Mouse (Mus musculus): ENCODE data around the gene Themis.

Gene Themis

DNA sequence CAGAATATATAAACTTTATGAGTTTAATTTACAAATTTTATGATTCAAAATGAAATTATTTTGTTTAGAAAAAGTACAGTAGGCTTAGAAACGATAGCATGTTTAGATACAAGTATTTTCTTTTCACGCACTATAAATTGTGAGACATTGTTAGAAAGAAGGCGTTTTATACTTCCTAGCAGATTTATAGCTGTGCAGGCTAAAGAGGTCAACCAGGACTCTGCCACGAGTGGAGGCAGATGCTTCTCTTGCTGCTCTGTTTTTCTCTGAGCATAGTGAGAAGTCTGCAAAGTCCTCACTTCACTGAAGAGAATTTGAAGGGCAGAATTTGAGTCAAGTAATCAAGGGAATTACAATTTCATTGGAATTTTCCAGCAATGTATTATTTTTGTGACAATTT lies 131.3 kb downstream of the Themis start:
- in situ Hi-C loops (cut with MboI, MseI), result no loop called here

DNA sequence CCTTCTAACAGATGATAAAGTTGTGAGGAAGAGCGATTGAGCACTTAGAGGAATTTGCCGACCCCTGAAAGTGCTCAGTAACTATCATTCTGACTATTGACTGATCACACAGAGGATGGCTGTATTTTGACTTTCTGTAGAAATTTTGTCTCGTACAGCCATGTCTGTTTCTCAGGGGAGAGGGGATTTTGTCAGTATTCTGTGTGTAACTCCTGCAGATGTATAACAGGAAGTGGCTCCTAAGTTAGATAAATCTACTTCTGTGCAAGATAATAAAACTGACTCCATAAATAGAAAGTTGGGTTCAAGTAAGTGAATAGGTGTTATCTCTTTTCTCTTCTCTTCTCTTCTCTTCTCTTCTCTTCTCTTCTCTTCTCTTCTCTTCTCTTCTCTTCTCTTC lies 137.0 kb downstream of the Themis start:
- in situ Hi-C loops (cut with MboI, MseI), result loop anchor here (10.0 kb wide), 1 partner anchor 1310 kb away; no protein-coding TSS in a partner anchor

GRCm38 (mm10) chr10:28811928-28812570 lies 143.9 kb downstream of the Themis start:
- in situ Hi-C loops (cut with MboI, MseI), result no loop called here

GRCm38 (mm10) chr10:28812571-28812936 lies 144.4 kb downstream of the Themis start:
- in situ Hi-C loops (cut with MboI, MseI), result no loop called here

DNA sequence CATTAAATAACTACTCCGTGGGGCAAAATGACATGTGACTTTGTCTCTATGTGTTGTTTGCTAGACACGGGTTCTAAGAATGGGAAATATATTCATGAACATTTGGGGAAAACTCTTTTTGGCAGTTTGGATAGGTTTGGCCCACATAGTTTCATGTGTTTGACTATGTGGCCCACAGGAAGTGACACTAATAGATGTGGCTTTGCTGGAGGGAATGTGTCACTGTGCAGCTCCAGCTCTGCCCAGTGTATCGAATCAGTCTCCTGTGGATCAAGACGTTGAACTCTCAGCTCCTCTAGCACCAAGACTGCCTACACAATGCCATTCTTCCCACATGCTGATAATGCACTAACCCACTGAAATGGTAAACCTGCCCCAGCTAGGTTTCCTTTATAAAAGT lies 148.0 kb downstream of the Themis start:
- in situ Hi-C loops (cut with MboI, MseI), result no loop called here

DNA sequence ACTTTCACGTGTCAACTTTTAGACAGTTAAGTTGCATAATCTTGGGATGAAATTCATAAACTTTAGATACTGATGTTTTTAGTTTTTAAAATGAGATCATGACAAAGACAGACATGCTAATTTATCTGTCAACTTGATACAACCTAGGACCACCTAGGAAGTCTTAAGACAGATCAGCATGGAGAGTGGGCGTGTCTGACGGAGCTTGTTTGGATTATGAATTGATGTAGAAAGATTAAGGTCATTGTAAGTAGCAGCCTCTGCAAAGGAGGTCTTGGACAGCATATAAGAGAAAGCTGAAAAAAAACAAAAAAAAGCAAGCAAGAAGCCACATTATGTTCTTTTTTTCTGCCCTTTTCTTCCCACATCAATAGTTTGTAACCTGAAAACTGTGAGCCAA lies 154.2 kb downstream of the Themis start:
- in situ Hi-C loops (cut with MboI, MseI), result no loop called here

DNA sequence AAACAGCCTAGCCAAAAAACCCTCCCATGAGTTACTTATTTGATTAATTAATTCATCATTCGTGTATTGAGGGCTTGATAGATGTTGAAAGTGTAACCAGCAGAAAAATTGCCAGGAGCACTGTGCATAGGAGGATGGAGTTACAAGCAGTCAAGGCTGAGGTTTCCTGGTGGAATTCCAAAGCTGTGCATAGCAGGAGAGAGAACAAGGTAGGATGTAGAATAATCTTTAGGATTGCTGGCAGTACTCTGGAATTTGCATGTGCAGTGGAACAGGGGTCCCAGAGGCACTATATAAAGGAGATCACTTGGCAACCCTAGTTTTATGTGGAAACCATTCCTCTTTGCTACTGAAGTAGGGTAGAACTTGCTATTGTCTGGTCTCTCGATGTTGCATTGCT lies 174.4 kb downstream of the Themis start:
- in situ Hi-C loops (cut with MboI, MseI), result loop anchor here (10.0 kb wide), 1 partner anchor 358 kb away; no protein-coding TSS in a partner anchor

- in situ Hi-C loops (cut with MboI, MseI), result loop anchor here (10.0 kb wide), 1 partner anchor 359 kb away; no protein-coding TSS in a partner anchor
Observed at GRCm38 (mm10) chr10:28843755-28844717, 175.9 kb downstream of the Themis start.

DNA sequence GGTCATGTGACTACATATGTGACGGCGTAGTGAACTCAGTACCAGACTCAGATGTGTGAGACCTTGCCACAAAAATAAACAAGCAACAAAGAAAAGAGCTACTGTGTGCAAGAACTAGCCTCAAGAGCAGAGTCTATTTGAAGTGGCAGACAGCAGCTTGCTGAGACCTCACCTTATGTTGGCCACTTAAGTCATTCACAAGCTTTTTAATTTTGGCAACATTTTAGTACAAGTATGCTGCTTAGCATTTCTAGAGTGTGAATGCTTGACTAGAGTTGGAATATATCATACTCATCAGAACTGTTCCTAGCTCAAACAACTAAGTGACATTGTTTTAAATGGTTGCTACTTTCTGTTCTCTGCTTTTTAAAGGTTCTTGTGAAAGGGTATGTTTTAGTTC lies 188.0 kb downstream of the Themis start:
- in situ Hi-C loops (cut with MboI, MseI), result no loop called here

GRCm38 (mm10) chr10:28870580-28871354 lies 202.6 kb downstream of the Themis start:
- in situ Hi-C loops (cut with MboI, MseI), result no loop called here

DNA sequence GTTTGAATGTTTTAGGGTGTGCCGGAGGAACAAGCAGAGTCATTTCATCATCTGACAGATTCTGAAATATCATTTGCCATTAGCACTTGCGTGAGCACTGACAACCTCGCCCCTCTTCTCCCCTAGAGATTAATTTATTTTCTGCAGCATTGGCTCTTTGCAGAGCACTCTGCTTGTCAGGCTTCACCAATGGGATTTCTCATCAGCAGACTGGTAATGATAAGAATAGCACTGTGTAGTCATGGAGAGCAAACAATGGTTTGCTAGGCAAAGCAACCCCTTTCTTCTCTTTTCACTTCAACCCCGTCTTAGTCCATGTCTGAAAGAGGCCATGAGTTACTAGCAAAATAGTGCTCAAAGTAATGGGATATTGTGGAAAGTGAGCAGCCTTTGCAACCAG lies 206.4 kb downstream of the Themis start:
- in situ Hi-C loops (cut with MboI, MseI), result no loop called here

- in situ Hi-C loops (cut with MboI, MseI), result loop anchor here (10.0 kb wide), 1 partner anchor 1893 kb away; no protein-coding TSS in a partner anchor
Observed at GRCm38 (mm10) chr10:28887643-28888042, 219.5 kb downstream of the Themis start.

DNA sequence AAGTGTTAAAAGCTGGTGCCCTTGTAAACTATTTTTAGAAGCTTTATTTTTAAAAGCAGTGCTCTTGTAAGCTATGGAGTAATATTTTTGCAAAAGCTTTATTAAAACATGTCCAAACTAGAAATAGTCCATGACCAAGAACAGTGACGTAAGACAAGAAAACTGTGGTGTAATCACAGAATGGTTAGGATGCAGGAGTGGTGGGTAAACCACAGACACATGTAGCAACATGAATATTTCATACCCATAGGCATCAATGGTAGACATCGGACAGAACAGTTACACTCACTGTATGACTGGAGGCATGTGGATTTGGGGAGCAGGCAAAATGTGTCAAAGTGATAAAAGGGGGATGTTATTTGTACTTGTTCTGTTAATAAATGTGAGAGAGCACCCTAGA lies 222.7 kb downstream of the Themis start:
- in situ Hi-C loops (cut with MboI, MseI), result no loop called here

DNA sequence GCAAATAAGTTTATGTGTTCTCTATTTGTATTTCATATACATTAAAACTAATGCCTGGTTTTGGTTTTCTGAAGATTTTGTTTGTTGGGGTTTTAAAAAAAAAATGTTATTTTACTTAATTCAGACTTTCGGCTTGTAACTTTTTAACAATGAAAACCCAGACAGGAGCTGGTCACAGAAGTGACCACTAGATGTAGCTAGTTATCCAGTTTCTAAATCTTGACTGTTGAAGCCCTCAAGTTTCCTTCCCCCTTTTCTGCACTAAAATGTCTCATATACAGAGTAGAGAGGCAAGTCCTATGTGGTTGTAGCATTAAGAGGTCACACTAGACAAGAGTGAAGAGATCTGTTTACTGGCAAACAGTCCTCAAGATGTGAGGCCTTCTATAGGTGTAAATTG lies 230.2 kb downstream of the Themis start:
- in situ Hi-C loops (cut with MboI, MseI), result no loop called here
